Mouse (Mus musculus): ENCODE results near the gene Plpp3. TPM values are rescaled to one million over a fixed set of nuclear protein-coding genes. Genes with fewer than 3 reads are reported as not detected.

Gene Plpp3
- polyA plus RNA-seq (2016; fragmentation: Nextera tagmentation; extraction: Ambion mirVana), result 57.7 and 66.4 TPM in 2 replicates

DNA sequence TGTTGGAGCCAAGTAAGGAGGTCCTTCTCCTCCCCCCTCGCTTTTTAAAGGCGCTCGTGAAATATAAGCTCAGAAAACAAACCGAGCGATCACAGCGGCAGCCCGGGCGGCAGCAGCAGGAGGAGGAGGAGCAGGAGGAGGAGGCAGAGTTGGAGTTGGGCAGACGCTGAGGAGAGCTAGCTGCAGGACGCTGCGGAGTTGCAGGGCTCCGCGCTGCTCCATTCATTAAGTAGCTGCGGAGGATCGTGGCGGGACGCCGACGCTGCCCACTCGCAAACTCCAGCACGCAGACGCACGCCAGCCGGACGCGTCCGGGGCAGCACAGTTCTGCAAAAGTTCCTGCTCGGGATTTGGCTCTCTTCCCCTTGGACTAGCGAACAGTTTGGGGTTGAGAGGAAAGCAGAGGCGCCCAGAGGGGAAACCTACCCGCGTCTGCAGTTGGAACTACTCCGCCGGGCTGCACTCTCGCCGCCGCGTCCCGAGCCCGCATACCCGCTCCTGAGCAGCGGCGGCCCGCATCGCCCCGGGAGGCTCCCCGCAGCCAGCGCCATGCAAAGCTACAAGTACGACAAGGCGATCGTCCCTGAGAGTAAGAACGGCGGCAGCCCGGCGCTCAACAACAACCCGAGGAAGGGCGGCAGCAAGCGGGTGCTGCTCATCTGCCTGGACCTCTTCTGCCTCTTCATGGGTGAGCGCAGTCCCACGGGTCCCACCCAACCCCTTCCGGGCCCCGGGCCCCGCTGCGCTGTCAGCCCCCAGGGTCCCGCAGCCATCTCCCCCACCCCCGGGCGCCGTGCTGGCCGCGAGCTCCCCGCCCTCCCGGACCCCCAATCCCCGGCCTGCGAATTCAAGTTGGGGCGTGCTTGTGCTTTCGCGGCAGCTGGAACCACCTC lies at the start of gene Plpp3:
Plpp3 (plus strand) TSS at position 72 of the 893 bp plus-strand sequence.
- peak; percentile 85 for ATAC-seq (ENCODE audit: low FRiP score, low read depth)
- Histone ChIP-seq H3K27me3 (no peaks in the 10 kb centered on the region), H3K27ac (replicated peaks) (peak within 1 kb of the TSS; percentile 93), H3K4me3 (peak within 1 kb of the TSS; percentile 89), H3K36me3 (peaks cover 10% of the 10 kb centered on the region; the same call in 1 of the 2 replicates), H3K9ac (replicated peaks) (peak within 1 kb of the TSS; percentile 93), H3K4me1 (peaks cover 25% of the 10 kb centered on the region), H3K4me2 (replicated peaks) (peak within 1 kb of the TSS; percentile 72), H3K9me3 (no peaks in the 10 kb centered on the region)
- WGBS, result under 1% methylated on average over 75 of the region's 77 CpGs

DNA sequence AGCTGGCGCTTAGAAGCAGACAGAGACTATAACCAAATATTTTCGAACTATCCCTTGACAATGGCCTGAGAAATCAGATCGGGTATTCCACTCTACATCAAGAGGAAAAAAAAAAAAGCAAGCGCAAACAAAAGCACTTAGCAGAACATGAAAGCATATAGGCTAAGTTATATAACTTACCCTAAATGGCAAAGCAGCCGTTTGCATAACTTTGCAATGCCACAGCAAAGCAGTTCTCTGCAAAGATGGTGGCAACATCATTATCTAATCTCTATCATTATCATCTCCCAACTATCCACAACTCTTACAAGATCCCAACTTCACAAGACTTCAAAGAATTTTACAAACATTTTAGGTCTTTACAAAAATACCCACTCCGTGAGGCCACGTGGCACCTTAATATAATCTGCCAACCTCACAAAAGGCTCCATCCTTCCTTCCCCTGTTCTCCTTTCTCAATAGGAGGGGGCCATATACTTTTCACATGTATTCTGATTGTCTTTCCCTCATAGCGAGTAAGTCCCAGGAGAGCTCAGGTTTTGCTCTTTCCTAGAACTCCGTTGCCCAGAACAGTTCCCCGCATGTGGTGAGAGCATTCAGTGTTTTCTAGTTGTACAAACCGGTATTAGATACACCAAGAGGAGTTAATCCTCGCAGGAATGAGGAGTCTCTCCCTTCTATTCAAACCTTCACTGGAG lies 49.1 kb upstream of the Plpp3 start:
- 47% methylated on average over 12 of the region's 12 CpGs for WGBS
- H3K27ac ChIP-seq (replicated peaks), result no peak overlapping the region
- no peak for ATAC-seq (ENCODE audit: low FRiP score, low read depth)
- no peak overlapping the region for H3K9ac ChIP-seq (replicated peaks)
- H3K36me3 ChIP-seq, result no peaks in the 10 kb centered on the region
- peaks cover 7% of the 10 kb centered on the region; the same call in 1 of the 2 replicates for H3K27me3 ChIP-seq
- H3K4me1 ChIP-seq, result peaks cover 15% of the 10 kb centered on the region; the same call in 1 of the 2 replicates
- no peaks in the 10 kb centered on the region for H3K9me3 ChIP-seq
- peak overlapping the region; percentile 92; the same call in 1 of the 2 replicates for H3K4me2 ChIP-seq (replicated peaks)
- no peak overlapping the region for H3K4me3 ChIP-seq

DNA sequence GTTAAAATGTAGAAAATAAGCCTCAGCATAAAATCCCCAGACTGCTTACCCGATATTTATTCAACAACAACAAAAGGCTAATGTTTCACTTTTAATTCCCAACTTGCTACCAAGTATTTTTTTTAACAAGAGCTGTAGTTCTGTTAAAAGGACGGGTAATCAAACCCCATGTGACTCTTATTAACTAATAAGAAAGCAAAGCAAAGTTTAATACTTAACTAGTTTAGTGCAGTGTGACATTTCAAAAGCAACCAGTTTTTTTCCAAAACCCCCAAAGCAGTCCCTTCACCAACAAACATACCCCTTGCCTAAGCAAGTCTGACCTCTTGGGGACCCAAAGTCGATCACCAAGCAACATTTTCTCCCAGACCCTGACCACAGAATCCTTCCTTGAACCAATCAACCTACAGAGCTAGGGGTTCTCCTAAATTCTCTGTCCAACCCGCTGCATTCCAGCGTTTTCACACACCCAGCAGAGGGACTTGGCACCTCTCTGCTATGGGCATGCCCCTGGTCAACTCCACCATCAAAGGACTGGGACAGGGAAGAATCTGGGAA lies 48.4 kb upstream of the Plpp3 start:
- Histone ChIP-seq H3K4me1 (peaks cover 15% of the 10 kb centered on the region; the same call in 1 of the 2 replicates), H3K27me3 (peaks cover 7% of the 10 kb centered on the region; the same call in 1 of the 2 replicates), H3K9me3 (no peaks in the 10 kb centered on the region), H3K9ac (replicated peaks) (peak overlapping the region; percentile 82), H3K4me2 (replicated peaks) (peak overlapping the region; percentile 92), H3K36me3 (no peaks in the 10 kb centered on the region), H3K27ac (replicated peaks) (no peak overlapping the region), H3K4me3 (peak overlapping the region; percentile 77)
- 0 out of 2 replicates have a peak, but pooled peaks have one; percentile 13 for ATAC-seq (ENCODE audit: low FRiP score, low read depth)
- WGBS, result 7% methylated on average over 5 of the region's 5 CpGs

DNA sequence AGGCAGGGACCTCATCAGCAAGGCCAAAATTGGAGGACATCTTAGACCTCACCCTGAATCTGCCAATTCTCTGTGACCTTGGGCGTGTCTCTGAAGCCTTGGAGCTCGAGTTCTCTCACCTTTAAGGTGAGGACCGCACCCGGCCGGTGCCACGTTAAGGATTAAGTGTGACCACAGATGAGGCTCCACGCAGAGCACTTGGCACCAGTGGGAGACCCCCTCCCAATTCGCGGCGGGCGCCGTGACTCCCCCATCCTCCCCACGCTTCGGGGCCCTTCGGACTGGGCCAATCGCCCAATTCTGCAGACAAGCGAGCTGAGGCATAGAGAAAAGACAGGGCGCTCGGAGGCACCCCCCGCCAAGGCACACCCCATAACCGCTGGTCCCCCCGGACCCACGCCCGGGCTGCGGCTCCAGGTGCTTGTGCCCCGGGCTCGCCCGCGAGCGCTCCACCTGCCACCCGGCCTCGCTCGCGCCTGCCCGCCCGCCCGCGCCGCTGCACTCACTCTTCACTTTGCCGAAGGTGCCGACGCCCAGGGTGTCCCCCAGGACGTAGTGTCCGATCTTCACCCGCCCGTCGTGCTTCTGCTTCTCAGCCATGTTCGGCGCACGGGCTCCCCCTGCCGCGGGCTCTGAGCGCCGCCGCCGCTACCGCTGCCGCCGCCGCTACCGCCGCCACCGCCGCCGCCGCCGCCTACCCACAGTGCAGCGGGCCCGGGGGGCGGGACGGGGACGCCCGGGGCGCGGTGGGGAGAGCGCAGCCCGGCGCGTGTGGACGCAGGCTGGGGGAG lies 47.8 kb upstream of the Plpp3 start, which contains the start of gene Prkaa2:
Prkaa2 (minus strand) TSS at position 692 of the 791 bp plus-strand sequence.
- peak; percentile 92 for ATAC-seq (ENCODE audit: low FRiP score, low read depth)
- peak within 1 kb of the TSS; percentile 82 for H3K9ac ChIP-seq (replicated peaks)
- no peaks in the 10 kb centered on the region for H3K9me3 ChIP-seq
- peaks cover 7% of the 10 kb centered on the region; the same call in 1 of the 2 replicates for H3K27me3 ChIP-seq
- no peaks in the 10 kb centered on the region for H3K36me3 ChIP-seq
- peaks cover 15% of the 10 kb centered on the region; the same call in 1 of the 2 replicates for H3K4me1 ChIP-seq
- WGBS, result under 1% methylated on average over 71 of the region's 80 CpGs
- H3K27ac ChIP-seq (replicated peaks), result peak within 1 kb of the TSS; percentile 65
- peak within 1 kb of the TSS; percentile 92 for H3K4me2 ChIP-seq (replicated peaks)
- H3K4me3 ChIP-seq, result peak within 1 kb of the TSS; percentile 77

DNA sequence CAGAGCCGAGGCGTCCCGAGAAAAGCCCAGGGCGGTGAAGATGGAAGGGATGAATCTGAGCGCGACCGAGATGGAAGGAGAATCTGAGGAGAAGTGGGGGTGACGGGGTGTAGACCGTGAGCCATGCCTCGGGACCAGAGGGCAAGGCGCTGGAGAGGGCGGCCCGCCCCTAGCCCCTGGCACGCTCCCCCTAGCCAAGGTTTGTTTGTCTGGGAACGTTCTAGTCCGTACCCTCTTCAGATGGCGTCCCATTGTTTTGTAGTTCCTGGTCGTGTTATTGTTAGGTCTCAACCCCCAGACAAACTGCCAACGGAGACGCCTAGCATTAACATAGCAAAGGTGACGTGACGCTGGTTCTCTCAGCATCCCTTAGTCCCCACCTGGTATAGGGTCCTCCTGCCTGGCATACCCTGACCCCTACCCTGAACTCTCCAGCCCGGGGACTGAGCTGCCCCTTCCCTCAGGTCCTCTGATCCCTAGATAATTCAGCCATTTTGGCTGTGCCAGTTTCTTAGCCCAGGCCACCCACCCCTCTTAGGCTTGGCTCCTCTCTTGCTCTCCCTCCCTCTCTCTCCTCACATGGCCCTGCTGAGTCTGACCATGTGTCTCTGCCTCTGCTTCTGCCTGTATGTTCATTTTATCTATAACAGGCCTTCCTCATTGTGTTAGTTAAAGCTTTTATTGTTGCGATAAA lies 47.0 kb upstream of the Plpp3 start:
- peak overlapping the region; percentile 92 for H3K4me2 ChIP-seq (replicated peaks)
- H3K4me3 ChIP-seq, result peak overlapping the region; percentile 77
- H3K9me3 ChIP-seq, result no peaks in the 10 kb centered on the region
- 2% methylated on average over 24 of the region's 24 CpGs for WGBS
- no peaks in the 10 kb centered on the region for H3K36me3 ChIP-seq
- ATAC-seq (ENCODE audit: low FRiP score, low read depth), result peak; percentile 76
- H3K27me3 ChIP-seq, result peaks cover 7% of the 10 kb centered on the region; the same call in 1 of the 2 replicates
- peak overlapping the region; percentile 65 for H3K27ac ChIP-seq (replicated peaks)
- peak overlapping the region; percentile 82 for H3K9ac ChIP-seq (replicated peaks)
- peaks cover 15% of the 10 kb centered on the region; the same call in 1 of the 2 replicates for H3K4me1 ChIP-seq

DNA sequence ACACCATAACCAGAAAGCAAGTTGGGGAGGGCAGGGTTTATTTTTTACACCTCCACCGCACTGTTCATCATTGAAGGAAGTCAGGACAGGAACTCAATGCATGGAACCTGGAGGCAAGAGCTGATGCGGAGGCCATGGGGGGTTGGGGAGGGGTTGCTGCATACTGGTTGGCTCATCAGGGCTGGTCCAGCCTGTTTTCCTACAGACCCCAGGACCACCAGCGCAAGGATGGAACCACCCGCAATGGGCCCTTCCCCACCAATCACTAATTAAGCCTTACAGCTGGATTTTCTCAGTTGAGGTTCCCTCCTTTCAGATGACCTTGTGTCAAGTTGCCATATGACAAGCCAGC lies 46.5 kb upstream of the Plpp3 start:
- Histone ChIP-seq H3K4me2 (replicated peaks) (peak overlapping the region; percentile 92), H3K27me3 (peaks cover 7% of the 10 kb centered on the region; the same call in 1 of the 2 replicates), H3K9me3 (no peaks in the 10 kb centered on the region), H3K36me3 (no peaks in the 10 kb centered on the region), H3K4me1 (peaks cover 15% of the 10 kb centered on the region; the same call in 1 of the 2 replicates), H3K4me3 (peak overlapping the region; percentile 77), H3K9ac (replicated peaks) (peak overlapping the region; percentile 82; the same call in 1 of the 2 replicates), H3K27ac (replicated peaks) (0 out of 2 replicates have a peak overlapping the region, but pooled peaks have one; percentile 65)
- WGBS, result 57% methylated on average over 4 of the region's 4 CpGs
- no peak for ATAC-seq (ENCODE audit: low FRiP score, low read depth)

DNA sequence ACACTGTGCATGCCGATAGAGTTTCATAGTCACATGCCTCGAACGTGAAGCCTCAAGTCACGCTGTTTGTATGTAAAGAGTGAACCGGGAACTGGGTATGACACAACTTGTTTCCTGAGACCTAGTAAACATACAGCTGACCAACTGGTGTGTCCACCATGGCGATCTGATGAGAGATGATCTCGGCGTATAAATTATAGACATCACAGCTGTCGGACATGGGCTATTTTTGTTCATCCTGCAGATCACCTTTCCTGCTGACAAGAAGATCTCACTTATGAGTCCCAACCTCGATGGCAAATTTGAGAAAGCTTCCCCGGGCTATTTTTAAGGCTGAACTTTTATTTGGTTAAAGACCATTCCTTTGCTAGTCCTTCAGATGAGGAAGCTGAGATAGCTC lies 45.4 kb upstream of the Plpp3 start:
- WGBS, result 90% methylated on average over 11 of the region's 11 CpGs

DNA sequence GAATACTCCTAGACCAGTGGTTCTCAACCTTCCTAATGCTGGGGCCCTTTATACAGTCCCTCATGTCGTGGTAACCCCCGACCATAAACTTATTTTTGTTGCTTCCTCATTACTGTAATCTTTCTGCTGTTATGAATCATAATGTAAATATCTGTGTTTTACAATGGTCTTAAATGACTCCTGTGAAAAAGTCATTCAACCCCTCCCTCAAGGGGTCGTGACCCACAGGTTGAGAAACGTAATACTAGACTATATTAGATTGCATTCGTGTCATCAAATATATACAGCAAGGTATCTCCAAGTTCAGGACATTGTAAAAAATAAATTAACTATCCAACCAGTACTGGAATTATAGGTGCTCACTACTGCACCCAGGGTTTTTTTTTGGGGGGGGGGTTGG lies 44.1 kb upstream of the Plpp3 start:
- Histone ChIP-seq H3K4me1 (peaks cover 15% of the 10 kb centered on the region; the same call in 1 of the 2 replicates), H3K27me3 (0 out of 2 replicates have a peak, but pooled peaks cover 5% of the 10 kb centered on the region), H3K4me2 (replicated peaks) (no peak overlapping the region), H3K9me3 (no peaks in the 10 kb centered on the region), H3K36me3 (no peaks in the 10 kb centered on the region), H3K27ac (replicated peaks) (no peak overlapping the region), H3K4me3 (no peak overlapping the region), H3K9ac (replicated peaks) (no peak overlapping the region)
- 91% methylated on average over 5 of the region's 5 CpGs for WGBS
- no peak for ATAC-seq (ENCODE audit: low FRiP score, low read depth)

More for the DNA sequence above, 45.4 kb upstream of the Plpp3 start:
- no peak overlapping the region for H3K4me3 ChIP-seq
- peaks cover 7% of the 10 kb centered on the region; the same call in 1 of the 2 replicates for H3K27me3 ChIP-seq
- H3K9ac ChIP-seq (replicated peaks), result no peak overlapping the region
- H3K27ac ChIP-seq (replicated peaks), result no peak overlapping the region
- no peak overlapping the region for H3K4me2 ChIP-seq (replicated peaks)
- no peaks in the 10 kb centered on the region for H3K9me3 ChIP-seq
- peaks cover 15% of the 10 kb centered on the region; the same call in 1 of the 2 replicates for H3K4me1 ChIP-seq
- no peaks in the 10 kb centered on the region for H3K36me3 ChIP-seq
- no peak for ATAC-seq (ENCODE audit: low FRiP score, low read depth)

DNA sequence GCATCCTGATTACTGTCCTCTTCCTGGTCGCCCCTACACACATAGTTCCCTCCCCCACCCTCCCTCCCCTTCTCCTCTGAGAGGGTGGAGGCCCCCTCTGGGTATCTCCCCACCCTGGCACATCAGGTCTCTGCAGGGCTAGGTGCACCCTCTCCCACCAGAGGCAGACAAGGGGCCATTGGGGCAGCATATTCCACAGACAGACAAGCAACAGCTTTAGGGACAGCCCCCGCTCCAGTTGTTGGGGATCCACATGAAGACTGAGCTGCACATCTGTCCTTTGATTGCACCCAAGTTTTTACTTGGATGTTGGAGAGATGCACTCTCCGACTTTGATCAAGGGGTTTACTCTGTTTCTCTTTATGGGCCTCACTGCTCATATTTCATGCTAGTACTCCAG lies 43.7 kb upstream of the Plpp3 start:
- Histone ChIP-seq H3K4me2 (replicated peaks) (no peak overlapping the region), H3K27ac (replicated peaks) (no peak overlapping the region), H3K9ac (replicated peaks) (no peak overlapping the region), H3K4me1 (peaks cover 12% of the 10 kb centered on the region; the same call in 1 of the 2 replicates), H3K4me3 (no peak overlapping the region), H3K36me3 (no peaks in the 10 kb centered on the region), H3K27me3 (0 out of 2 replicates have a peak, but pooled peaks cover 5% of the 10 kb centered on the region), H3K9me3 (no peaks in the 10 kb centered on the region)
- WGBS, result 86% methylated on average over 3 of the region's 3 CpGs
- ATAC-seq (ENCODE audit: low FRiP score, low read depth), result no peak

DNA sequence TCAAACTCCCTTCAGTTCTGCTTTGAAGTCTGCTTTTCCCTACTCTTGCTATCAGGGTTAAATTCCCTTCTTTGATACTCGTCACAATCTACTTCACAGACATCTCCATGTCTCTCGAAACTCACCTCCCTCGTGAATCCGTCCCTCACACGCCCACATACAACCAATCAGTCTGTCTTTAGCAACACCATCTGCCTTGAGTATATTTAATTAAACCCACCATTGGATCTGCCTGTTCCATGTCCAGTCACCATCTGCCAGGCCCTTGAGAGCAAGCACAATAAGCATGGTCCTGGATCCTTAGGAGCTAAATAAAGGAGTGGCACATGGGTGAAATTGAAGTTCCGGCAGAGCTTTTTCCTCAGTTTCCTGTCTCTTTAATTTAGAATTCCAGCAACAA lies 36.1 kb upstream of the Plpp3 start:
- Histone ChIP-seq H3K9me3 (no peaks in the 10 kb centered on the region), H3K27ac (replicated peaks) (no peak overlapping the region), H3K4me3 (no peak overlapping the region), H3K9ac (replicated peaks) (no peak overlapping the region), H3K4me1 (no peaks in the 10 kb centered on the region), H3K27me3 (no peaks in the 10 kb centered on the region), H3K4me2 (replicated peaks) (no peak overlapping the region), H3K36me3 (no peaks in the 10 kb centered on the region)
- 72% methylated on average over 6 of the region's 6 CpGs for WGBS
- ATAC-seq (ENCODE audit: low FRiP score, low read depth), result no peak

Measured in midbrain, embryonic 12.5 days (tissue).